Mouse (Mus musculus) G1E (cell line): Measurements from ENCODE around the gene Katnb1.

Experiments
- CTCF ChIP-seq: IDR thresholded peaks from 2 replicates; pipeline ENCODE4 v1.5.1; 2012; ENCODE audit warnings: low read depth, low read length, inconsistent platforms, mixed read lengths
- GATA1 ChIP-seq: IDR thresholded peaks from 2 replicates; pipeline ENCODE4 v1.6.1; 2012; ENCODE audit warnings: borderline replicate concordance, low read length, inconsistent platforms, mixed read lengths
- GATA2 ChIP-seq: IDR thresholded peaks from 2 replicates; pipeline ENCODE4 v1.6.1; 2012; ENCODE audit warnings: low read depth, low read length, inconsistent platforms, borderline replicate concordance
- POLR2AphosphoS5 ChIP-seq: IDR thresholded peaks from 2 replicates; pipeline ENCODE4 v1.6.1; 2012; ENCODE audit warnings: low read depth, low read length, inconsistent platforms; ENCODE audit not compliant: insufficient replicate concordance
- TAL1 ChIP-seq: conservative IDR thresholded peaks from 2 replicates; pipeline ENCODE4 v1.6.1; 2012; ENCODE audit warnings: low read depth, low read length, inconsistent platforms, mixed read lengths

GRCm38 (mm10) chr8:95128750-95129260, 47.8 kb downstream of the Katnb1 start:
- no peak for TF ChIP-seq CTCF
- TF ChIP-seq TAL1, result no peak
- TF ChIP-seq GATA1, result no peak
- TF ChIP-seq GATA2, result no peak
- TF ChIP-seq POLR2AphosphoS5, result no peak
